Mouse (Mus musculus): ENCODE results near the gene Ccdc162.

DNA sequence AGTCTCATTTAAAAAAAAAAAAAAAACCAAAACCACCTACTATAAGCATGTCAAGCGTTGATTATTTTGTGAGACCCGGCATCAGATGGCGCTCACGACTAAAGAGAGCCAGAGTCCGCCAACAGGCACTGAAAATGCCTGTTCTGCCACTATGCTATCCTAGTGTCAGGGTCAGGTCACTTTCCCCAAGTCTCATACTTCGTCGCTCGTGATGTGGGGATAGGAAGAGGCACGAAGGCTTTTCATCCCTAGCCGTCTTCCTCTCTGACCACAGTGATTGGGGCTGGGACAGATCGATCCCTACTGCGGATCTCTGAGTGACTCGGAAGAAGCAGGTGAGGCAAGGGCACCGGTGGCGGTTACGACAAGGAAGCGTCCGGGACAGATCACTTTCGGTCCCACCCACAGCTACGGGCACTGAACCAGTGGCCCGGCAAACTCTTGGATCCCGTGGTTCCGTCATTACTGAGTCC lies 197.9 kb downstream of the Ccdc162 start:
- no peak; the same call in 1 of the 2 replicates for TF ChIP-seq CTCF (IDR thresholded peaks at IDR 0.05; ENCODE audit: insufficient read depth, low read depth, low read length)
- TF ChIP-seq POLR2A (IDR thresholded peaks at IDR 0.05; ENCODE audit: insufficient read depth, low read depth, low read length): no peak

Measured in olfactory bulb, adult 2 months (tissue).